Mouse (Mus musculus) embryonic facial prominence, embryonic 10.5 days (tissue): ENCODE data around the gene Nthl1. TPM values are rescaled to one million over a fixed set of nuclear protein-coding genes. Genes with fewer than 3 reads are reported as not detected.

Source experiments
- DNase-seq: peaks from one replicate; pipeline ENCODE4 v3.0.0-alpha.2; 2017; ENCODE audit warnings: low spot score
- H3K27ac ChIP-seq: fragments of 300-500 bp; sonication (generic); replicated peaks from 2 replicates; pipeline ENCODE4 v1.5.1; 2016; ENCODE audit warnings: mild to moderate bottlenecking
- H3K27me3 ChIP-seq: fragments of 300-500 bp; sonication (generic); replicated peaks from 2 replicates; pipeline ENCODE4 v1.6.1; 2016; ENCODE audit warnings: low read depth, mild to moderate bottlenecking; ENCODE audit not compliant: poor library complexity, severe bottlenecking
- H3K36me3 ChIP-seq: fragments of 300-500 bp; sonication (generic); replicated peaks from 2 replicates; pipeline ENCODE4 v1.6.1; 2016; ENCODE audit warnings: mild to moderate bottlenecking, moderate library complexity
- H3K4me1 ChIP-seq: fragments of 300-500 bp; sonication (generic); 2 replicates; pipeline ENCODE4 v1.6.1; 2016
- H3K4me3 ChIP-seq: fragments of 300-500 bp; sonication (generic); 2 replicates; pipeline ENCODE4 v1.5.1; 2016; ENCODE audit warnings: mild to moderate bottlenecking, moderate library complexity
- H3K9me3 ChIP-seq: fragments of 300-500 bp; sonication (generic); 2 replicates; pipeline ENCODE4 v1.6.1; 2016; ENCODE audit warnings: mild to moderate bottlenecking
- WGBS: fragments of 180-500 bp; shearing (Covaris S2); methylation state at CpG from one replicate; pipeline ENCODE4 v1.1.7; 2016; 5-methylcytosine and 5-hydroxymethylcytosine counted together
- microRNA-seq: library from miRNA; unstranded; fragments of <30 nt; microRNA quantifications from one replicate; pipeline ENCODE4, GENCODE M21; 2017
- polyA plus RNA-seq: library from polyadenylated mRNA; unstranded; fragments of >200 nt; fragmentation: Nextera tagmentation; extraction: Ambion mirVana; gene quantifications from 2 replicates; pipeline ENCODE4 v1.2.1, GENCODE M21; 2016

Nthl1 gene
- polyA plus RNA-seq, 1 experiment from 2014 or later, result 27.3 TPM

DNA sequence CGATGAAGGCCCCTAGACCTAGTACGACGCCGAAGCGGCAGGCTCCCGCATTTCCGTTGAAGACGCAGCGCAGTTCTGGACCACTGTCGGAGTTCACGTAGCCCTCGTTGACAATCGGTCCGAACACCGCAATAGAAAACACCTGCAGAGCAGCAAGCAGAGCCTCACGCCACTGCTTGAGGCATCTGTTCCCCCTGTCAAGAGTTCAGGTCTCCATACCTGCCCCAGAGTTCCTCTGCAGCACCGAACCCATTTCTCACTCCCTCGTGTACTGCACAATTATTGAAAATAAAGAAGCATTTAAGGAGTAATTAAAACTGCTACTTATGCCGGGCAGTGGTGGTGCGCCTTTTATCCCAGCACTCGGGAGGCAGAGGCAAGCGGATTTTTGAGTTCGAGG, 55.1 kb downstream of the Nthl1 start:
- peak overlapping the region; percentile 50 for H3K4me3 ChIP-seq
- H3K4me1 ChIP-seq, result peaks cover 31% of the 10 kb centered on the region
- no peak overlapping the region for H3K27ac ChIP-seq
- peaks cover 9% of the 10 kb centered on the region for H3K36me3 ChIP-seq
- H3K9me3 ChIP-seq, result no peaks in the 10 kb centered on the region
- 18% methylated on average over 23 of the region's 23 CpGs for WGBS
- peaks cover 58% of the 10 kb centered on the region for H3K27me3 ChIP-seq
- DNase-seq, result no peak

Small RNA genes lying within 50 kb of the gene (microRNA-seq; reads per million reads assigned to microRNA genes)
- gene Gm24589, result not detected

Other genes with a start within 250 kb of the Nthl1 start
- gene Rnps1, start 218.1 kb upstream of the Nthl1 start, polyA plus RNA-seq, result 471 and 476 TPM in 2 replicates
- gene Eci1, start 206.0 kb upstream of the Nthl1 start, polyA plus RNA-seq, result 86.2 and 89.0 TPM in 2 replicates
- gene Dnase1l2, start 189.6 kb upstream of the Nthl1 start, polyA plus RNA-seq, result 2.5 and 3.6 TPM in 2 replicates
- gene E4f1, start 162.4 kb upstream of the Nthl1 start, polyA plus RNA-seq, result 35.5 and 36.6 TPM in 2 replicates
- 71.0 and 72.8 TPM in 2 replicates for gene Pgp, start 162.3 kb upstream of the Nthl1 start, polyA plus RNA-seq
- gene Bricd5, start 158.8 kb upstream of the Nthl1 start, polyA plus RNA-seq, result 0.36 and 0.67 TPM in 2 replicates
- 37.5 and 39.0 TPM in 2 replicates for gene Mlst8, start 153.6 kb upstream of the Nthl1 start, polyA plus RNA-seq
- 3.1 and 3.9 TPM in 2 replicates for gene Caskin1, start 144.1 kb upstream of the Nthl1 start, polyA plus RNA-seq
- gene Traf7, start 104.7 kb upstream of the Nthl1 start, polyA plus RNA-seq, result 116 and 121 TPM in 2 replicates
- gene Rab26, start 98.5 kb upstream of the Nthl1 start, polyA plus RNA-seq, result 2.6 TPM in 2 replicates
- 14.9 and 16.3 TPM in 2 replicates for gene Pkd1, start 82.8 kb upstream of the Nthl1 start, polyA plus RNA-seq
- 70.2 and 70.4 TPM in 2 replicates for gene Tsc2, start 50 bp upstream of the Nthl1 start, polyA plus RNA-seq
- gene Slc9a3r2, start 17.6 kb downstream of the Nthl1 start, polyA plus RNA-seq, result 31.7 and 37.3 TPM in 2 replicates
- not detected in 2 replicates for gene Npw, start 25.8 kb downstream of the Nthl1 start, polyA plus RNA-seq
- gene Zfp598, start 37.0 kb downstream of the Nthl1 start, polyA plus RNA-seq, result 29.0 and 30.4 TPM in 2 replicates
- 6.0 and 8.1 TPM in 2 replicates for gene Syngr3, start 57.3 kb downstream of the Nthl1 start, polyA plus RNA-seq
- 48.9 and 52.3 TPM in 2 replicates for gene Gfer, start 63.5 kb downstream of the Nthl1 start, polyA plus RNA-seq
- 0.72 and 1.9 TPM in 2 replicates for gene Noxo1, start 63.6 kb downstream of the Nthl1 start, polyA plus RNA-seq
- gene Tbl3, start 75.0 kb downstream of the Nthl1 start, polyA plus RNA-seq, result 152 and 162 TPM in 2 replicates
- gene Rnf151, start 85.4 kb downstream of the Nthl1 start, polyA plus RNA-seq, result 0.13 and 0.29 TPM in 2 replicates
- gene Rps2, start 85.4 kb downstream of the Nthl1 start, polyA plus RNA-seq, result 1,693 and 1,819 TPM in 2 replicates
- gene Ndufb10, start 91.8 kb downstream of the Nthl1 start, polyA plus RNA-seq, result 193 and 199 TPM in 2 replicates
- not detected in 2 replicates for gene Rpl3l, start 95.1 kb downstream of the Nthl1 start, polyA plus RNA-seq
- 21.6 and 24.6 TPM in 2 replicates for gene Msrb1, start 104.0 kb downstream of the Nthl1 start, polyA plus RNA-seq
- gene Hs3st6, start 120.3 kb downstream of the Nthl1 start, polyA plus RNA-seq, result 1.3 and 2.3 TPM in 2 replicates
- gene Meiob, start 171.6 kb downstream of the Nthl1 start, polyA plus RNA-seq, result not detected in 2 replicates
- gene Hagh, start 207.5 kb downstream of the Nthl1 start, polyA plus RNA-seq, result 26.4 and 28.6 TPM in 2 replicates
- gene Fahd1, start 217.7 kb downstream of the Nthl1 start, polyA plus RNA-seq, result 16.7 and 17.4 TPM in 2 replicates
- gene Igfals, start 233.3 kb downstream of the Nthl1 start, polyA plus RNA-seq, result 0.49 and 1.2 TPM in 2 replicates